Mouse (Mus musculus) kidney, adult 10 weeks (tissue): ENCODE measurements around the gene Gm17361. TPM values are rescaled to one million over a fixed set of nuclear protein-coding genes. Genes with fewer than 3 reads are reported as not detected.

Source experiments
- polyA plus RNA-seq: library from polyadenylated mRNA; stranded (reverse); fragments of 350-450 nt; fragmentation: Illumina TruSeq; extraction: RNeasy Lipid Tissue Mini Kit (QIAGEN cat#74804); gene quantifications from one replicate; pipeline ENCODE4 v1.2.3, GENCODE M21; 2014; ENCODE audit warnings: low read depth, low replicate concordance

Gm17361 gene
- not detected for polyA plus RNA-seq

DNA sequence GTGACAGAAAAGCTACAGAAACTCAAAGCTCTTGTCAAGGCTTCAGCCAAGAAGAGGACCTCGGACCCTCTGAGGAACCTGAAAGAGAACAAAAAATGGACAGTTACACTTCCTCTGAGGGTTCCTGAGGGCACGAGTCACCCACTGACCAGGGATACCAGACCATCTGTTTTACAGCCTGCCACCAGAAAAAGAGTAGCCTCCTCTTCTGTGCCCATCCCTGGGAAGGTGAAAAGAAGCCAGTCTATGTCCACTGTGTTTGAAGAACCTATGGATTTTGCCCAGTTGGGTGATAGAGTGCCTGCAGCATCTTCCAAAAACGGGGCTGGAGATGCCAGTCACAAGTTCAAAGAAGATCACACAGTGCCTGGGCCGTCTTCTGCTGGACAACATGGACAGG lies at the start of gene Gm17361:
Gene Gm17361, plus strand, starts transcription at position 301 of the 400 bp plus-strand sequence.

